Mouse (Mus musculus) C2C12 (cell line): ENCODE data around the gene Inmt. TPM values are rescaled to one million over a fixed set of nuclear protein-coding genes. Genes with fewer than 3 reads are reported as not detected.

Experiments
- H3K27me3 ChIP-seq: one replicate; pipeline ENCODE4 v1.6.1; 2011; ENCODE audit not compliant: control insufficient read depth, insufficient read depth, insufficient read length
- H3K36me3 ChIP-seq: one replicate; pipeline ENCODE4 v1.6.1; 2011; ENCODE audit not compliant: control insufficient read depth, insufficient read depth
- H3K4me3 ChIP-seq: one replicate; pipeline ENCODE4 v1.5.1; 2011; ENCODE audit warnings: mild to moderate bottlenecking, control low read depth; ENCODE audit not compliant: poor library complexity, insufficient read depth, severe bottlenecking
- H3K79me2 ChIP-seq: one replicate; pipeline ENCODE4 v1.6.1; 2011; ENCODE audit not compliant: control insufficient read depth, insufficient read depth
- H3K79me3 ChIP-seq: one replicate; pipeline ENCODE4 v1.6.1; 2011; ENCODE audit warnings: low read depth, control low read depth
- H3ac ChIP-seq: one replicate; pipeline ENCODE3; 2011; ENCODE audit warnings: low read depth; ENCODE audit not compliant: control insufficient read depth, insufficient read length
- CEBPB ChIP-seq: IDR thresholded peaks from one replicate; pipeline ENCODE4 v1.6.1; 2011; ENCODE audit warnings: low read depth, mild to moderate bottlenecking, control low read depth, moderate library complexity
- CTCF ChIP-seq: IDR thresholded peaks from one replicate; pipeline ENCODE4 v1.5.1; 2011; ENCODE audit not compliant: control insufficient read depth, insufficient read depth, insufficient read length
- FOSL1 ChIP-seq: IDR thresholded peaks from one replicate; pipeline ENCODE4 v1.8.0; 2011; ENCODE audit warnings: mild to moderate bottlenecking, low read length; ENCODE audit not compliant: poor library complexity, insufficient read depth, severe bottlenecking
- MAX ChIP-seq: IDR thresholded peaks from one replicate; pipeline ENCODE4 v1.6.1; 2011; ENCODE audit warnings: mild to moderate bottlenecking, control low read depth
- MYOD1 ChIP-seq: IDR thresholded peaks from one replicate; pipeline ENCODE4 v1.6.1; 2011; ENCODE audit warnings: low read depth; ENCODE audit not compliant: control insufficient read depth, insufficient read length
- MYOG ChIP-seq: IDR thresholded peaks from one replicate; pipeline ENCODE4 v1.6.1; 2011; ENCODE audit not compliant: control insufficient read depth, insufficient read length; ENCODE audit errors: extremely low read depth
- USF1 ChIP-seq: IDR thresholded peaks from one replicate; pipeline ENCODE4 v1.6.1; 2011; ENCODE audit warnings: low read depth, mild to moderate bottlenecking, control low read depth, moderate library complexity
- long read RNA-seq, 2 experiments: library from polyadenylated mRNA; unstranded; transcript quantifications; one replicate each; pipeline ENCODE4 v2.0.0; 2019 to 2020
- polyA plus RNA-seq: library from polyadenylated mRNA; unstranded; fragments of >200 nt; fragmentation: generic; extraction: Trizol; gene quantifications from one replicate; pipeline ENCODE4 v1.2.1, GENCODE M21; 2012; ENCODE audit warnings: missing spikeins

The Inmt gene
- not detected for polyA plus RNA-seq
- long read RNA-seq, experiment 1 = 0 reads
- long read RNA-seq, experiment 2 = 0 reads

DNA sequence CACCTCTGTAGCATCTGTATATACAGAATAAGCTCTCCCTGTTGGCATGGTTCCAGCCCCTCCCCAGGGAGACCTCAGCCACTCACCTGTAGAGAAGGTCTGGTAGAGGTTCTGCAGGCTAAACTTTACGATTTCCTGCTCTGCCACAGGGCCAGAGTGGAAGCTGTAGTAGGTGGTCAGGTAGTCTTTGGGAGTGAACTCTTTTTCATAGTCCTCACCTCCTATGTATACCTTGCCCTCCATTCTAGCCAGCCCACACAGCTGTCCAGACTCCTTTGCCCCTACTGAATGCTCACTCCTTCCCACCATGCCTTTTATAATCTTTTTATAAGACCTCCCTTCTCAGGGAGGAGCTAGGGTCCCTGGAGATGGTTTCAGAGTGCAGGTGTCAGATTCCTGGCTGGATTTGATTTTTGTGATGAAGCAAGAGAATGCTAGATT lies at the start of gene Inmt:
TSS of gene Inmt (minus strand) at position 303 of the 441 bp plus-strand sequence.
- TF ChIP-seq FOSL1 (no peak), USF1 (no peak), CEBPB (no peak), MYOD1 (no peak), MYOG (no peak), MAX (no peak), CTCF (no peak)
- H3K79me2 ChIP-seq = no peaks in the 10 kb centered on the region
- no peak within 1 kb of the TSS for H3ac ChIP-seq
- H3K27me3 ChIP-seq = peaks cover 14% of the 10 kb centered on the region
- H3K79me3 ChIP-seq = no peaks in the 10 kb centered on the region
- no peak within 1 kb of the TSS for H3K4me3 ChIP-seq
- no peaks in the 10 kb centered on the region for H3K36me3 ChIP-seq

DNA sequence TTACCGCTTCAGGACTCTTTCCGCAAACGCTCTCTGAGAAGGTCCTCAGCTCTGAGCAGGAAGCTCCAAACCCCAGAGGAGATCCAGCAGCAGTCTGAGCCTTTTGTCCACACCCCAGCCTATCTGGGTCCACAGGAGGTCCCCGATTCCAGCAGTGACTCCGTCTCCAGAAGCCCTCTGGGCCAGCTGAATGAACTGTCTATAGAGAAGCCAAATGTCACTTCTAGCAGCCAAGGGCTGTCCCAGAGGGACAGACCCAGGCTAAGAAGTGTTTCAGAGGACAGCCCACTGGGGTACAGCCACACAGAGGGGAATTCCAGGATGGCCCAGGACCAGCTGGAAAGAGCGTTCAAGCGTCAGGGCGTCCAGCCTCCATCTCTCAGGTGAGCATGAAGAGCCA lies 49.1 kb upstream of the Inmt start:
- Histone ChIP-seq H3K36me3 (no peaks in the 10 kb centered on the region), H3K27me3 (no peaks in the 10 kb centered on the region)

GRCm38 (mm10) chr6:55218232-55218631 lies 43.4 kb upstream of the Inmt start:
- Histone ChIP-seq H3K36me3 (no peaks in the 10 kb centered on the region), H3K27me3 (no peaks in the 10 kb centered on the region), H3K79me3 (no peaks in the 10 kb centered on the region), H3ac (no peak overlapping the region), H3K79me2 (no peaks in the 10 kb centered on the region), H3K4me3 (no peak overlapping the region)
- TF ChIP-seq MYOD1 = no peak
- TF ChIP-seq FOSL1 = no peak
- TF ChIP-seq MYOG = no peak
- TF ChIP-seq CEBPB = no peak
- TF ChIP-seq CTCF = no peak
- TF ChIP-seq MAX = no peak
- no peak for TF ChIP-seq USF1

More for the DNA sequence above, 49.1 kb upstream of the Inmt start:
- no peaks in the 10 kb centered on the region for H3K79me2 ChIP-seq
- no peak for TF ChIP-seq FOSL1
- TF ChIP-seq USF1 = no peak
- no peak for TF ChIP-seq CEBPB
- no peak for TF ChIP-seq MYOD1
- TF ChIP-seq MAX = no peak
- no peak for TF ChIP-seq MYOG
- TF ChIP-seq CTCF = no peak
- no peak overlapping the region for H3K4me3 ChIP-seq
- no peak overlapping the region for H3ac ChIP-seq
- no peaks in the 10 kb centered on the region for H3K79me3 ChIP-seq

DNA sequence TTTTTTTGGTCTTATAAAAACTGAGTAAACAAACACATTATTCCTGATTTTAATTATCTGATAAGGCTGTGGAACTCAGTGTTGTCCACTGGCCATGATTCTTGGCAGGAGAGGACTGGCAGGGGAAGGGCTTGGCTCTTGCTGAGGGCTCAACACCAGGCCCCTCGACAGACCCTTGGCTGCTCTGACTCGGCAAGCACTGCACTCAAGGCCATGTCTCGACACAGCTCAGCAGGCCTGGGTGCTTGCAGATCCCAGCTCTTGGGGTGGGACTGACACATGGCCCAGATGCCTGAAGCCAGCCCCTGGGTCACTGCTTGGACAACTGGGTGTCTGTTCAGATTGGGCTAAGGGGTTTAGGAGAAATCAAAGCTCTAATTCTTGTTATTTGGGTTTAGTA lies 39.7 kb upstream of the Inmt start:
- Histone ChIP-seq H3K36me3 (no peaks in the 10 kb centered on the region), H3K79me3 (no peaks in the 10 kb centered on the region), H3K4me3 (no peak overlapping the region), H3ac (no peak overlapping the region), H3K79me2 (no peaks in the 10 kb centered on the region), H3K27me3 (no peaks in the 10 kb centered on the region)
- no peak for TF ChIP-seq USF1

DNA sequence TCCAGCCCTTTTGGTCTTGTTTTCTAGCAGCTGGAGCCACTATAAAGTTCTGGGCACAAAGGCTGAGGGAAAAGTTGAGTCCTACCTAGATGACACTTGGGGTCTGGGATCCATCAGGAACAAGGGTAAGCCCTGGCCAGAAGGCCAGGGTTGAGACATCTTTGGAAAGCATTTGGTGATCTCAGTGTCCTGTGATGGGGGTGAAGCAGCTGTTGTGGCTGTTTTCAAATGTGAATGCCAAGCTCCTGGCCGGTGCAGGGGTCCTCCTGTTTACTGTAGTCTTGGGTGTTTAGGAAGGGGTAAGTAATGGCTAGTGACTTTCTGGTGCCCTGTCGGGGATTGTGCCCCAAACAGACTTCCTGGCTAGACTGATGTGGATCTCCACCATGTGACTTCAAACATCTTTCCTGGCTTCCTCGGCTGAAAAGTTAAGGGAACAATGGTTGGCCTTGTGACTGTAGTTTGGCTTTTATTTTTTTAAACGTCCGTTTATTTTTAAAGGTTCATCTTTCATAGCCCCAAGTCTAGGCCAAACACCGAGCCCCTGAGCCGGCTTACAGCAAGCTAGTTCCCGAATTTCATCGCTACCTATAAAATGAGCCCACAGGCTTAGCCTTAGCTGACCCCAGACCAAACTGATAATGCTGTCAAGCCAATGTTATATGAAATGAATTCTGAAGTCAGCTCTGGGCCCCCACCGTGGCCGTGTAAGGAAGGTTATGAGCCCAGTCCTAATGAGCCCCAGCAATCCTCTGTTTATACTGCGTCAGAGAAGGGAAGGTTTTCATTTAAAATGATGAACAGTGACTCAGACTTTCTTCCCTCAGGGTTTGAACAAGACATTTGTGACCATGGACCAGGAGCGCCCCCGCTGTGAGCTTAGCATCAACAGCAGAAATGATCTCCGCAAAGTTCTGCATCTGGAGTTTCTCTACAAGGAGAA lies 35.9 kb upstream of the Inmt start:
- TF ChIP-seq CTCF (no peak), MYOD1 (no peak), USF1 (no peak), MYOG (no peak), MAX (no peak), FOSL1 (no peak), CEBPB (no peak)
- Histone ChIP-seq H3K79me2 (no peaks in the 10 kb centered on the region), H3K4me3 (no peak overlapping the region), H3ac (no peak overlapping the region), H3K36me3 (no peaks in the 10 kb centered on the region), H3K27me3 (no peaks in the 10 kb centered on the region), H3K79me3 (no peaks in the 10 kb centered on the region)

GRCm38 (mm10) chr6:55207786-55208185 lies 32.9 kb upstream of the Inmt start:
- Histone ChIP-seq H3K79me3 (no peaks in the 10 kb centered on the region), H3K79me2 (no peaks in the 10 kb centered on the region), H3ac (no peak overlapping the region), H3K27me3 (no peaks in the 10 kb centered on the region), H3K4me3 (no peak overlapping the region), H3K36me3 (no peaks in the 10 kb centered on the region)
- TF ChIP-seq MAX = no peak
- no peak for TF ChIP-seq CEBPB
- TF ChIP-seq MYOG = no peak
- no peak for TF ChIP-seq FOSL1
- no peak for TF ChIP-seq CTCF
